Mouse (Mus musculus): ENCODE measurements at regions not wholly inside any gene's neighbourhood (a gene's known extent, or its start where the extent isn't known, plus 50 kb on each side); places are given as distances from the start of the nearest gene placed in this dataset.
A peak's percentile ranks its signal among the peaks of the same experiment; 100 is the strongest.

DNA sequence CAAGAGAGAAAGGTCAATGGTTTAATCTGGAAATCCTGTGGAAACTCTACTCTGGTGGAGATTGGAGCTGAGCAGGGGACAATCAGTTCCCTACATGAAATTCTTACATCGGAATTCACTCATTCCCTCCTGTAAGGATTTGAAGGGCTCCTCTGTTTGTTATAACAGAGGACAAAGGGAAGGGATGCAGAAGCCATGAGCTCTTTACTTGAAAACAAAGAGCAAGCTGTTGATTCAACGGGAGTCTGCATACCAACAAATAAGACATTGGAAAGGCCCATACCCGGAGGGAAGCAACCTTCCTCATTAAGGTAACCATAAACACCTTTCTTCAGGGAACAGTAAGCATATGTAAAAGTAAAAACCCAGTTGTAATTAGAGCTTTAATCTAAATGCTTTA, 359.3 kb downstream of the Cenpc1 start:
- DNase-seq = no peak

GRCm38 (mm10) chr5:85677872-85678271, 387.5 kb downstream of the Cenpc1 start:
- DNase-seq = no peak

- no peak for DNase-seq
These were observed 394.3 kb downstream of the Cenpc1 start for GRCm38 (mm10) chr5:85671121-85671520.

GRCm38 (mm10) chr5:85661487-85661886, 403.9 kb downstream of the Cenpc1 start:
- DNase-seq = no peak

DNA sequence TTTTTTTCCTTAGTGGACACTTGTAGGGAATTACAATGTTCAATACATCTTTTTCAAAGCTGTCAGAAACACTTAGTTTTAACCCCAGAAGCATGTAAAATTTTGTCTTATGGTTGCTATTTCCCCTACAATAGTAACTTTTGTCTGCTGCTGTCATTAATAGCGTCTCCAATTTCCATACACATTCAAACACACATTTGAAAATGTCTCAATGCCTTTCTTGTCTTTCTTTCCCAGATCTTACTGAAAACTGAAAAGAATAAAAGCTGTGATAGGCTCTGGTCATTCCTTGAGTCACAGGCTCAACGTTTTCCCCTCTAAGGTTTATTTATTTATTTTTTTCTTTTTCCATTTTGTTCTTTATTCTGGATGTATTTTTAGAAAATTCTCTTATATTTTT, 444.3 kb downstream of the Cenpc1 start:
- no peak for DNase-seq

DNA sequence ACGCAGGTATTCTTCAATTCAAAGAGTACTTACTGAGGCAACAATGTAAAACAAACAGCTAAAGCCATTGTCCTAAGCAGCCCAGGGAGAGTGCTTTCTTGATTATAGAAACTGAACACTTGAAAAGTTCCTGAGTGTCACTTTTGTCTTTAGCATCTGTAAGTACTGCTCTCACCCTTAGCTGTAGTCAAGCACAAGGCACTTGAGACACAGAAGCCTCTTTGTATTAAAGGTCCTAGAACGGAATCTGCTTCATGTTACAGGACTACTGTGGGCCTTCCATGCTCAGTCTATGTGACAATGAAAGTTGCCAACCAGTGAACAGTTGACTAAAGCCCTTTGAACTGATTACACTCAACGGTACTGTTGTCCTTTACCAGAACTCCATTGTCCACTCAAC, 450.6 kb downstream of the Cenpc1 start:
- DNase-seq = no peak

GRCm38 (mm10) chr5:85612606-85613005, 452.8 kb downstream of the Cenpc1 start:
- no peak for DNase-seq

- no peak for DNase-seq
These were observed 456.3 kb downstream of the Cenpc1 start for GRCm38 (mm10) chr5:85609104-85609503.

DNA sequence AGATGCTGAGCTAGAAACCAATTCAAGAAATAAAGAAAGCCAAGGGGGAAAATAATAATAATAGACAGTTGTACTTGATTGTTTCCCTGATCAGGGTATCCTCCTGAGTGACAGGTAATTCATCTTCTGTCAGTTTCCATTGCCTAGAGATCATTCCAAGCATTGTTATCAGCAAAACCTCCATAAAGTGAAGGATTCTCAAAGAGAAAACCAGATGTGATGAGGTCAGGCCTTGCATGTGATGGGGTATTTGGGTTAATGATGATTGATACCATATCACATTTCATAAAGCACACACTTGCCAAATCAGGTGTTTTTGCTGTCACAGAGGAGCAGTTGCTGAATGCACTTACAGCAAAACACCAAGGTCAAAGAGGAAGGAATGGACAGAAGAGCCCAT, 467.2 kb downstream of the Cenpc1 start:
- DNase-seq = no peak

DNA sequence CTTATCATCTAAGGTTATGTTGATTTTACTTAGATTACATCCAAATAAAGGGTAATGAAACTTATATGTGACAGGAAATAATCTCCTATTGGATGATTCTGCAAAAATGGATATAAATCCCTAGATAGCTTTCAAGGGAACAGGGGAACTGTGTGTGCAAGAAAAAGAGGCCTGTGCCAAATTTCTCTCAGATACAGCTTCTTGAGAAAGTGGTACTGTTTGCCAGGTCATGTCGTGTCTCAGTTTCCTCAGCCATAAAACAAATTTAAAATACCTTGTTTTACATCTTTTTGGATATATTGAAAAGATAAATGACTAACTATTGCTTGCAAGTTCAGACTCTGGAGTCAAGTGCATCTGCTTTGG, 470.3 kb downstream of the Cenpc1 start:
- DNase-seq = no peak

DNA sequence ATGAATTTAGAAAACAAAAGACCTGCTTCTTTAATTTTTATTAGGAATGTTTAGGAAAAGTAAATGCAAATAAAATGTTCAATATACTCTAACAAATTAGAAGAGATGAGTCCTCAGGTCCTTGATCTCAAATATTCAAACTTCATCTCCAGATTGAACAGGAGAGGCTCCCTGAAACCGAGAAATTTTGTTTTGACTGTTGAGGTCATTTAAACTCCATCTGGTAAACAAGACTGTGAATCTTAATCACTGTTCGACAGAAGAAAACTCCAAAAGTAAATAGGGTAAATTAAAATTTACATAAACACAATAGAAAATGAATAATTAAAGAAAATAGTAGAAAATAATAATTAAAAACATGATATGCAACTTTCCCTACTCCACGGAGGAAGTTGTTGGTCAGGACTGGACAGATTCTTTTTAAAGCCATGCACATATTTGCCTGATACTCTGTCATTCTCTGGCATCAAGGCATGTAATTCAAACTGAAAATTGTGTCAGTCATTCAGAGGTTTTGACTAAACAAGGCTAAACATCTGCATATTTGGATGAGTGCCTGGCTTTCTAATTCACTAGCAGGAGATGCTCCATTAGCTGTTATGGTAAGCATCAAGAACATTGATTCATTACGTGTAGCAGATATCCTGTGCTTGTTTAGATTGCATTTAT, 470.8 kb downstream of the Cenpc1 start:
- DNase-seq = no peak

DNA sequence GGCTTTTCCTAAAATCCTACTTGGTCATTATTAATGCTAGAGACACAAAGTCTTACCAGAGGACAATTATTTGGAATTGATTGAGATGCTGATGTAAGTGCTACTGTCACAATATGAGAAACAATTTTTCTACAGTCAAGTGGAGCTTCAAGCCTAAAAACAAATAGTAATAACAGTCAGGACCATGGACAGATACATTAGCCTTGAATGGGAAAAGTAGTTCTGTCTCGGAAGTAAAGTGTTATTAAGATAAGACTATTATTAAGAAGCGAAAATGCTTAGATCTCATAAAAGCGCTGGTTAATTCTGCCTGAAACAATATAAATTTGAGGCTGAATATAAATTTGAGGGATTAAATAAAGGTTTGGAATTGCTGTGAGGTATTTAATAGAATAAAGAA, 473.1 kb downstream of the Cenpc1 start:
- DNase-seq = no peak

GRCm38 (mm10) chr5:85586727-85587126, 478.7 kb downstream of the Cenpc1 start:
- DNase-seq = peak; percentile 21

DNA sequence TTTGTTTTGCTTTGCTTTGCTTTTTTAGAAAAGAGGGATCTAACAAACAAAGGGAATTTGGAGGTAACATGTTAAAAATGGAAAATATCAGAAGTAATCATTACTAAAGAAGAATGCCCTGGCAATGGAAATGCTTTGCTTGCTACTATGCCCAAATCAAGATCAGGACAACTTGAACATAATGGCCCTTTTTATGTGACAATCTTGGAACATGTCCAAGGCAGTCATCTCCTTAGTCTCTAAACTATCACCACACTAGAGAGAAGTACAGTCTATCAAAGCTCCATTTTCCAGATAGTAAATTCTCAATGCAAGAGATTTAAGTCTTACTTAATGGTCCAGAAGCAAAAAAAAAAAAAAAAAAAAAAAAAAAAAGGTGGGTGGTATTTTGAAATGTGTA, 492.9 kb downstream of the Cenpc1 start:
- no peak for DNase-seq

- DNase-seq = no peak
These were observed 493.4 kb downstream of the Cenpc1 start for GRCm38 (mm10) chr5:85571967-85572366.

DNA sequence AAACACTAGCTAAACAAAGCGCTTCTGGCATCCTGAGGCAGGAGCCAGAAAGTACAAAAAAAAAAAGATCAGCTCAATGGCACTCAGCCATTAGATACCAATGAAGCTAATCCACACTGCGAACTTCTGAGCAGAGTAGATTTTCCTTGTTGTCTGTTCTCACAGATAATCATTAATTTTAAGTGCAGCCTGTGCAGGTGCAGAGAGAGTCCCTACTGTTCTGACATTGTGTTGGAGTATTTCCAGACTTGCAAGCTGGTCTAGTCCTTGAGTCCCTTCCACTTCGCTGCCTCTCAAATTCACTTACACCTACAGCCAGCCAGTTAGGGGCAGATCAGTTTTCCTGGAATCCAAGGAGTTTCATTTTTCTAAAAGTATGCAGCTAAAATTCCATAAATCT, 494.0 kb downstream of the Cenpc1 start:
- DNase-seq = no peak

DNA sequence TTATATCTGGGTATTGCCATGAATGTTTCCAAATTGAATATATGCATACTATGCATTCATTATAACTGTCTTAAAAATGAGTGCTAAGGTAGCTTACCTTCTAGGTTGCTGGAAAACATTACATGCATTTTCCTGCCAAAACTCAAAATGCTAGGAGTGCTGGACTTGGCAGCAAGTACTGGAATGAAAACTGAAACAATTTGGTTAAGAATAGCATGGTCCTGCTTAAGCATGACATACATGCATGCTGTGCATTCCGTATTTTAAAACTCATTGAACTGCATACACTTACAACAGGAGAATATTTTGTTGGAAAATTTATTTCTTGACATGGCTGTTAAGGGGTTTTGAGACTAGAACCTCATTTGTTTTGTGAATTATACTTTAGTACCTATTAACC, 529.1 kb downstream of the Cenpc1 start:
- DNase-seq = no peak

DNA sequence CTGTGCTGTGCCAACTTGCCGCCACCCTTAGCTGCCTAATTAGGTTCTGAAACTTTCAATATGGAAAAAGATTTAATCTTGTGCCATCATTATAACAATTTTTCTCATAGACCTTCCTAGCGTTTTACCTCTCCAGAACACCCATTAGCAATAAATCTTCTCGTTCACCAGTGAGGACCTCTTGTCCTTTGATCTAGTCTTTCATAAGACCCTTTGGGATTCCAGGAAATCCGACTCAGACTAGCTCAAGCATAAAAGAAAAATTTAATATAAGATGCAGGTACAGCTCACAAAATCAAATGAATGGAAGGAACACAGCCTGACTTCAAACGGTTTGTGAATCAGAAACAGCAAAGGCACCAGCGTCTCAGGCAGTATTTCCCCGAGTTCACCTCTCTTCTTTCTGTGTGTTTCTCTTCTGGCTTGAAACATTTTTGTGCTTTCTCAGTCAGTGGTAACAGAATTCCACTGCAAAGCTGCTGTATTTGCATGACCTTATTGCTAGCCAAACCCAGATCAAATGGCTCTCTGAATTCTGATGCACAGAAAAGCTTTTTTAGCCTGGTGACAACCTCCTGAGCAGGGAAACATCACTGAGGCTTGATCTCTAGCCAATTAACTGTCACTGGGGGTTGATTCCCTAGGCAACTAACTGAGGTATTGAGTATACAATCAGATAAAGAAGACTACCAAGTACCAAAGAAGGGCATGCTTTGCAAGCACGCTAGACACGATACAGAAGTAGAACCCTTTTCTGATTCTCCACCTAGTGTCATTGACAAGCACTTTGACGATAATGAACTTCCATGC, 539.8 kb downstream of the Cenpc1 start:
- DNase-seq = no peak

- DNase-seq = no peak
These were observed 560.1 kb downstream of the Cenpc1 start for GRCm38 (mm10) chr5:85505244-85505643.

- DNase-seq = no peak
These were observed 568.1 kb downstream of the Cenpc1 start for GRCm38 (mm10) chr5:85497261-85497660.

DNA sequence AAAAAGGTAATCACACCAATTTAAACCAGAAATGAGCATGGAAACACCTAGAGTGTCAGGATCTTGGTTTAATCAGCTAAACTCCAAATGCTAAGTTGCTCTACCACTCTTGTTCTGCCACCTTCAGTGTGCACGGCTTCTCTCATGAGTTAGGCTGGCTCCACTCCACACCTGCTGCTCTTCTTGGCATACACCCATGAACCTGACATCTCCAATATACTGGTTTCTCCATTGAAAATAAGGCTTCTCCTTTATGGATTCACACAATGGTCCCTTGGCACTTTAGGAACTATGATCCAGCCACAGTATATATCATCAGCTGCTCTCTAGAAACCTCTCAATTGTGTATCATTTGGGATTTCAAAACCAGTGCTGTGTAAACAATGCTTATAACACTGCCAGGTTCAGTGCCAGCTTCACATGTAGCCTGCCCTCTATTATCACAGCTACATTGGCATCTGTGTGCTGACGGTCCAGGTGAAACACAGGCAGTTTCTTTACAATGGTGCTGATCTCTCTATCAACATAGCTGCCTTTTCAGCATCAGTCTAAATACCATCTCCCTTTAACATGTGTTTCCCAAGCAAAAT, 579.6 kb downstream of the Cenpc1 start:
- no peak for DNase-seq

GRCm38 (mm10) chr5:85485157-85485556, 580.2 kb downstream of the Cenpc1 start:
- DNase-seq = no peak

- DNase-seq = no peak
These were observed 597.6 kb downstream of the Cenpc1 start for GRCm38 (mm10) chr5:85467811-85468210.

GRCm38 (mm10) chr5:85467151-85467550, 598.2 kb downstream of the Cenpc1 start:
- DNase-seq = no peak

Data from adrenal gland, postnatal 25 days (tissue).